Mouse (Mus musculus) gastrocnemius, adult 8-10 months (tissue): Measurements from ENCODE around the gene Gm49405. TPM values are rescaled to one million over a fixed set of nuclear protein-coding genes. Genes with fewer than 3 reads are reported as not detected.
"Not testable (repeated sequence)": the region's sequence is repeated elsewhere in the genome, so short reads cannot be mapped to it uniquely, and the experiment has no call there.

Experiments used
- DNase-seq, 2 experiments: peaks; one replicate each; pipeline ENCODE4 v3.0.0; 2022; ENCODE audit warnings: low spot score in 2 of 2
- total RNA-seq, 4 experiments: library from RNA; stranded (reverse); gene quantifications; 2 replicates each; pipeline ENCODE4 v1.2.4; 2022

The Gm49405 gene
- total RNA-seq, 4 experiments from 2014 or later = 0.12 to 0.39 (median 0.15) TPM

DNA sequence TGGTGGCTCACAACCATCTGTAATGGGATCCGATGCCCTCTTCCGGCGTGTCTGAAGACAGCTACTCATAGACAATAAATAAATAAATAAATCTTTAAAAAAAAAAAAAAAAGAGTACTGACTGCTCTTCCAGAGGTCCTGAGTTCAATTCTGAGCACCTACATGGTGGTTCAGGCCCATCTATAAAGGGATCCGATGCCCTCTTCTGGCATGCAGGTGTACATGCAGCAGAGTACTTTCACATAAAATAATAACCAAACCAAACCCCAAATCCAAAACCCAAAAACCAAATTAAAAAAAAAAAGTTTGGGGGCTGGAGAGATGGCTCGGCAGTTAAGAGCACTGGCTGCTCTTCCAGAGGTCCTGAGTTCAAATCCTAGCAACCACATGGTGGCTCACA, 48.6 kb downstream of the Gm49405 start:
- not testable (repeated sequence) for DNase-seq

DNA sequence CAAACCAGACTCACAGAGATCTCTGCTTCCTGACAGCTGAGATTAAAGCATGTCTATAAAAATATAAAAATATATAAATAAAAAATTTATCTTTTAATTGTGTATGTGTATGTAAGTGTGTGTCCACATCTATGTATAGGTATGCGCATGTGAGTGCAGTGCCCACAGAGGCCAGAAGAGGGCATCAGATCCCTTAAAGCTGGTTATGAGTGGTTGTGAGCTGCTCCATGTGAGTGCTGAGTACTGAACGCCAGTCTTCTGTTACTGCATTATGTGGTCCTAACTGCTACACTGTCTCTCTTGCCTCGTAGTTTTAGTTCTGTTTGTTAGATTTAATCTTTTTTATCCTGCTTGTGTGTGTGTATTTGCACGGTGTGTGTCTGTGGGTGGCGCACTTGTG, 50.6 kb downstream of the Gm49405 start:
- no peak for DNase-seq

DNA sequence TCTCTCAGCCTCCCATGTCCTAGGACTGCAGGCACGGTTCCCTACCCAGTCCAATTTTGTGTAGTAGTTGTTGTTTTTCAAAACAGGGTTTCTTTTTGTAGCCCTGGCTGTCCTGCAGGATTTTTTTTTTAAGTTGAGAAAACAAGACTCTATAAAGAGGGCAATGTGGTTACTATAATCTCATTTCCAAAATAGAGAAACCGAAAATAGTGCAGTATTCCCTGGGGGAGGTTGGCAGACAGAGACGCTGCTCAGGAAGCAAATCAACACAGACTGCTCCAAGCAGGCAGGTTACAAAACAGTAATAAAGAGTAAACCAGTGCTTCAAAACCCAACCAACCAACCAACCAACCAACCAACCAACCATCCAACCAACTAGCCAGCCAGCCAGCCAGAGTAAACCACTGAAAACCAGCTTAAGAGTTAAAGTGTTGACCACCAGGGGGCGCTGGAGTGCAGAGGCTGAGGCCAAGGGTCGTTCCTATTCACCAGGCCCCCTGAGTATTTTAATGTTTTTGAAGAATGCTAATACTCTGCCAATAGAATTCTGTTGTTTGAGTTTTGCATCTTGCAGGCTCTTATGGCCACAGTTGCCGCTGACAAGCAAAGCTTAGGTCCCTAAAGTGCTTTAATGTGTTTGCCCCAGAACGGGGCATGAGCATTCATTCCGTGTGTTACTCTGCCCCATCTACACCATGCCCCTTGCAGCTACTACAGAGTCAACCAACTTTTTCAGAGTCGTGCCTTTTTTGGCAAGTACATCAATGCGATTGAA, 51.5 kb downstream of the Gm49405 start:
- peak; percentile 41 to 50 for DNase-seq

GRCm38 (mm10) chr19:4052516-4053030, 52.1 kb downstream of the Gm49405 start:
- no peak for DNase-seq

- no peak for DNase-seq
Observed at GRCm38 (mm10) chr19:4054613-4055012, 54.2 kb downstream of the Gm49405 start.

Other genes starting within 250 kb of the Gm49405 start
- 10 to 100 TPM; 15.5 to 21.3 (median 18.6) TPM for gene Kmt5b, start 233.2 kb upstream of the Gm49405 start, total RNA-seq
- gene Chka, start 148.9 kb upstream of the Gm49405 start, total RNA-seq = 1 to 10 TPM in 3 of 4 experiments, under 1 TPM in 1; 0.97 to 1.6 (median 1.2) TPM
- 1 to 10 TPM; 2.2 to 5.1 (median 3.0) TPM for gene Tcirg1, start 93.5 kb upstream of the Gm49405 start, total RNA-seq
- gene Ndufs8, start 87.9 kb upstream of the Gm49405 start, total RNA-seq = 100 to 1,000 TPM; 222 to 255 (median 235) TPM
- 1 to 10 TPM; 1.0 to 2.6 (median 1.3) TPM for gene Aldh3b1, start 70.8 kb upstream of the Gm49405 start, total RNA-seq
- 1 to 10 TPM; 3.2 to 4.5 (median 3.5) TPM for gene Unc93b1, start 65.4 kb upstream of the Gm49405 start, total RNA-seq
- gene Aldh3b3, start 42.0 kb upstream of the Gm49405 start, total RNA-seq = not detected
- gene Aldh3b2, start 28.3 kb upstream of the Gm49405 start, total RNA-seq = under 1 TPM in 3 of 4 experiments, not detected in 1; 0.19 to 0.62 (median 0.52) TPM
- 1 to 10 TPM; 1.1 to 1.7 (median 1.5) TPM for gene Acy3, start 14.1 kb upstream of the Gm49405 start, total RNA-seq
- gene Tbx10, start 7.9 kb upstream of the Gm49405 start, total RNA-seq = under 1 TPM in 1 of 4 experiments, not detected in 3; 0.16 TPM
- gene Nudt8, start within 50 bp of the Gm49405 start, total RNA-seq = 10 to 100 TPM; 19.0 to 24.8 (median 22.8) TPM
- 1 to 10 TPM in 1 of 4 experiments, under 1 TPM in 3; 0.36 to 1.2 (median 0.73) TPM for gene Doc2g, start 2.7 kb downstream of the Gm49405 start, total RNA-seq
- gene Ndufv1, start 12.2 kb downstream of the Gm49405 start, total RNA-seq = 100 to 1,000 TPM; 435 to 477 (median 462) TPM
- 100 to 1,000 TPM; 411 to 453 (median 419) TPM for gene Gstp1, start 37.4 kb downstream of the Gm49405 start, total RNA-seq
- gene Gstp2, start 45.4 kb downstream of the Gm49405 start, total RNA-seq = 100 to 1,000 TPM; 240 to 258 (median 250) TPM
- gene Gstp3, start 58.9 kb downstream of the Gm49405 start, total RNA-seq = not detected
- gene Cabp2, start 81.0 kb downstream of the Gm49405 start, total RNA-seq = not detected
- gene Cdk2ap2, start 96.6 kb downstream of the Gm49405 start, total RNA-seq = 10 to 100 TPM; 14.0 to 20.3 (median 18.0) TPM
- 1 to 10 TPM; 1.1 to 3.3 (median 2.4) TPM for gene Pitpnm1, start 99.4 kb downstream of the Gm49405 start, total RNA-seq
- gene Aip, start 125.2 kb downstream of the Gm49405 start, total RNA-seq = 10 to 100 TPM; 85.7 to 96.3 (median 90.3) TPM
- not detected for gene Gpr152, start 139.2 kb downstream of the Gm49405 start, total RNA-seq
- gene Cabp4, start 143.4 kb downstream of the Gm49405 start, total RNA-seq = not detected
- gene Coro1b, start 148.0 kb downstream of the Gm49405 start, total RNA-seq = 10 to 100 TPM; 10.4 to 13.2 (median 11.6) TPM
- gene Ptprcap, start 153.0 kb downstream of the Gm49405 start, total RNA-seq = under 1 TPM in 2 of 4 experiments, not detected in 2; 0.27 to 0.38 TPM
- gene Rps6kb2, start 162.7 kb downstream of the Gm49405 start, total RNA-seq = 10 to 100 TPM; 18.6 to 28.4 (median 25.7) TPM
- gene Carns1, start 174.9 kb downstream of the Gm49405 start, total RNA-seq = 10 to 100 TPM; 23.8 to 33.0 (median 24.9) TPM
- gene Tbc1d10c, start 190.7 kb downstream of the Gm49405 start, total RNA-seq = 1 to 10 TPM; 6.6 to 8.6 (median 7.9) TPM
- gene Ppp1ca, start 191.4 kb downstream of the Gm49405 start, total RNA-seq = 100 to 1,000 TPM; 198 to 243 (median 235) TPM
- 1 to 10 TPM; 1.7 to 3.6 (median 2.3) TPM for gene Rad9a, start 201.0 kb downstream of the Gm49405 start, total RNA-seq
- gene Clcf1, start 213.6 kb downstream of the Gm49405 start, total RNA-seq = under 1 TPM in 3 of 4 experiments, not detected in 1; 0.20 to 0.43 (median 0.22) TPM
- gene AC109138.7, start 213.7 kb downstream of the Gm49405 start, total RNA-seq = not detected
- 10 to 100 TPM; 13.1 to 19.4 (median 17.3) TPM for gene Pold4, start 231.3 kb downstream of the Gm49405 start, total RNA-seq